Mouse (Mus musculus) stomach, postnatal 0 days (tissue): ENCODE results near the gene Gipc2. TPM values are rescaled to one million over a fixed set of nuclear protein-coding genes. Genes with fewer than 3 reads are reported as not detected.
"Not testable (repeated sequence)": the region's sequence is repeated elsewhere in the genome, so short reads cannot be mapped to it uniquely, and the experiment has no call there.

Source experiments
- ATAC-seq: fragments of 200-750 bp; cut with Nextera tagmentation; 2 replicates; pipeline ENCODE4 v1.8.0; 2017; ENCODE audit not compliant: low FRiP score, low TSS enrichment
- DNase-seq: peaks from one replicate; pipeline ENCODE4 v3.0.0-alpha.2; 2016; ENCODE audit warnings: low spot score
- H3K27ac ChIP-seq: fragments of 300-500 bp; sonication (generic); replicated peaks from 2 replicates; pipeline ENCODE4 v1.5.1; 2014; ENCODE audit warnings: mild to moderate bottlenecking, control low read depth
- H3K27me3 ChIP-seq: fragments of 300-500 bp; sonication (generic); 2 replicates; pipeline ENCODE4 v1.6.1; 2014; ENCODE audit warnings: low read length; ENCODE audit not compliant: control insufficient read depth, insufficient read depth
- H3K36me3 ChIP-seq: fragments of 300-500 bp; sonication (generic); 2 replicates; pipeline ENCODE4 v1.6.1; 2014; ENCODE audit warnings: low read length, mixed read lengths; ENCODE audit not compliant: control insufficient read depth, insufficient read depth
- H3K4me1 ChIP-seq: fragments of 300-500 bp; sonication (generic); replicated peaks from 2 replicates; pipeline ENCODE4 v1.6.1; 2014; ENCODE audit warnings: antibody characterized with exemption; ENCODE audit not compliant: control insufficient read depth, insufficient read depth
- H3K4me2 ChIP-seq: fragments of 300-500 bp; sonication (generic); replicated peaks from 2 replicates; pipeline ENCODE4 v1.6.1; 2014; ENCODE audit warnings: low read depth, mild to moderate bottlenecking, control low read depth, moderate library complexity
- H3K4me3 ChIP-seq: fragments of 300-500 bp; sonication (generic); 2 replicates; pipeline ENCODE4 v1.5.1; 2014; ENCODE audit warnings: low read depth, low read length, control low read depth
- H3K9ac ChIP-seq: fragments of 300-500 bp; sonication (generic); 2 replicates; pipeline ENCODE4 v1.6.1; 2014; ENCODE audit warnings: mild to moderate bottlenecking, low read length, control low read depth, mixed read lengths
- H3K9me3 ChIP-seq: fragments of 300-500 bp; sonication (generic); 2 replicates; pipeline ENCODE4 v1.6.1; 2016; ENCODE audit warnings: low read length; ENCODE audit not compliant: control insufficient read depth
- CTCF ChIP-seq: IDR thresholded peaks from 2 replicates; pipeline ENCODE4 v1.5.1; 2016; ENCODE audit warnings: antibody characterized with exemption, low read depth, mild to moderate bottlenecking, moderate library complexity
- EP300 ChIP-seq: optimal IDR thresholded peaks from 2 replicates; pipeline ENCODE3; 2016; ENCODE audit warnings: antibody characterized with exemption
- WGBS: fragments of 180-500 bp; shearing (Covaris S2); extraction: QIAGEN DNeasy Blood & Tissue Kit; methylation state at CpG from one replicate; pipeline ENCODE4 v1.1.7; 2014; 5-methylcytosine and 5-hydroxymethylcytosine counted together
- polyA plus RNA-seq: library from polyadenylated mRNA; unstranded; fragments of >200 nt; fragmentation: Nextera tagmentation; extraction: Ambion mirVana; gene quantifications from 2 replicates; pipeline ENCODE4 v1.2.1, GENCODE M21; 2015

The Gipc2 gene
- polyA plus RNA-seq, 1 experiment from 2014 or later: 76.1 TPM

- TF ChIP-seq CTCF (no peak), EP300 (no peak)
- H3K27ac ChIP-seq: no peak overlapping the region
- H3K4me2 ChIP-seq: no peak overlapping the region
- no peaks in the 10 kb centered on the region for H3K27me3 ChIP-seq
- 49% methylated on average over 6 of the region's 6 CpGs for WGBS
- no peaks in the 10 kb centered on the region for H3K9me3 ChIP-seq
- no peak overlapping the region for H3K9ac ChIP-seq
- no peak overlapping the region for H3K4me3 ChIP-seq
- H3K4me1 ChIP-seq: no peaks in the 10 kb centered on the region; the same call in none of the 2 replicates
- no peak for DNase-seq
- no peak for ATAC-seq
- H3K36me3 ChIP-seq: no peaks in the 10 kb centered on the region
Observed at GRCm38 (mm10) chr3:152142989-152143695, 22.9 kb downstream of the Gipc2 start.

DNA sequence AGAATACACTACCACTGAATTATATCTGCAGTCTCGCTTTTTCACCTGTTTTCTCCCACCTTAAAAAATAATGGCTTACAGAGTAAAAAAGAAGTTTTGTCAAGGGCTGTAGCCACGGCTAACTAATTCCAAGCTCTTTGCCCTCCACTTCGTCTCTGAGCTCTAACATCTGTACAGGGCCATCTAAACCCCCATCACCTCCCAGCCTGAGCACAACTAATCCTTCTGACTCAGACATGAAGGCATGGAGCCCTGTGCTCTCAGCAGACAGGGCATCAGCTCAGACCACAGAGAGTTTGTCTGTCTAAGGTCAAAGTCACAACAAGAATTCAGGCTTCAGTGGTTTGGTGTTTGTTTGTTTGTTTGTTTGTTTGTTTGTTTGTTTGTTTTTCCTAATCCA is 23.9 kb downstream of the Gipc2 start:
- DNase-seq (no peak), ATAC-seq (no peak)
- TF ChIP-seq CTCF (no peak), EP300 (no peak)
- Histone ChIP-seq H3K9ac (no peak overlapping the region), H3K27me3 (no peaks in the 10 kb centered on the region), H3K4me1 (no peaks in the 10 kb centered on the region; the same call in none of the 2 replicates), H3K9me3 (no peaks in the 10 kb centered on the region), H3K4me3 (no peak overlapping the region), H3K36me3 (no peaks in the 10 kb centered on the region), H3K4me2 (no peak overlapping the region), H3K27ac (no peak overlapping the region)
- WGBS: 59% methylated on average over 3 of the region's 3 CpGs

DNA sequence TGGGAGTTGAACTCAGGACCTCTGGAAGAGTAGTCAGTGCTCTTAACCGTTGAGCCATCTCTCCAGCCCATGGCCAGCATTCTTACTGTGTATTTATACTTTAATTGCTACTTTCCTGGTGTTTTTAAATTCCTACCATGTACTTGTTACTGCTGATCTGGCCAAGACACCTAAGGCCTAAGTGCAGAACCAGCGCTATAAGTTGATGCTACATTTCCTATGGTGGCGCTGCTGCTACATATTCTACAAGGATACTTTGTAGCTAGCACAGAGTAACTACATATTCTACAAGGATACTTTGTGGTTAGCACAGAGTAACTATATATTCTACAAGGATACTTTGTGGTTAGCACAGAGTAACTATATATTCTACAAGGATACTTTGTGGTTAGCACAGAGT is 26.7 kb downstream of the Gipc2 start:
- WGBS: 92% methylated on average over 3 of the region's 3 CpGs
- not testable (repeated sequence) for H3K9me3 ChIP-seq, H3K27me3 ChIP-seq, H3K4me3 ChIP-seq, H3K27ac ChIP-seq, H3K36me3 ChIP-seq, DNase-seq, ATAC-seq, H3K4me1 ChIP-seq, H3K9ac ChIP-seq, H3K4me2 ChIP-seq

DNA sequence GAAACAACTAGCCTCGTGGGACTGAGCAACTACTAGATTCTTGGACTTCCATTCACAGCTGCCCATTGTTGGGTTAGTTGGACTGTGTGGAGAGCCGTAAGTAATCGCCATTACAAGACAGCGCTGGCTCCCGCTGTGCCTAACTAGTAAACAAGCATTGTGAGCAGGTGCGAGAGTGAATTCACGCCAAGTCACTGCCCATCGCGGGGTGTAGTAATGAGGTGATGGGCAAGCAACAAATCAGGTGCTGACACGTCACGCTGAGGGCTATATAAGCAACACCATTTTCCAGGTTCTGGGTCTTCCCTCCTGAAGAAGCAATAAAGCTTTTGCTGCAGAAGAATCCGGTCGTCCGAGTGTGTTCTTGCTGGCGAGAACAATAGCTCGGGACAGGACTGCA is 29.9 kb downstream of the Gipc2 start:
- H3K4me2 ChIP-seq: not testable (repeated sequence)

DNA sequence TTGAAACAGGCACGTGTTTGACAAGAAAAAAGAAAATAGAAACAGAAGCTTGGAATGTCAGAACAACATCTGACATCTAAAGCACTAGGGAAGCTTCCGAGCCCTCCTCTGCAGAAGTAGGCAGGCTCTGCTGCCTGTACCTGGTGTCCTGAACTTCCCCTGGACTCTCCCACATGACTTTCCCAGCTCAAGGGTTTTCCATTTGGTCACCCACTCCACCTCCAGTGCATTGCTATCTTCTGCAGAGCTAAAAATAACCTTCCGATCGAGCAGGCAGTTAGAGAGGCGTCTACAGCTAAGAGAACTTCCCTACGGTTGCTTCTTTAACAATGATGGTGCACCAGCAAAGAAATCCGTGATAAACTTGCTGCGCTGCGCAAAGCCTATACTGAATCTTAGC is 32.4 kb downstream of the Gipc2 start:
- Histone ChIP-seq H3K36me3 (no peaks in the 10 kb centered on the region), H3K27ac (no peak overlapping the region), H3K9me3 (no peaks in the 10 kb centered on the region), H3K4me2 (no peak overlapping the region), H3K27me3 (no peaks in the 10 kb centered on the region), H3K4me3 (no peak overlapping the region), H3K4me1 (no peaks in the 10 kb centered on the region), H3K9ac (no peak overlapping the region)
- ATAC-seq (no peak), DNase-seq (no peak)
- 63% methylated on average over 9 of the region's 9 CpGs for WGBS
- TF ChIP-seq CTCF (no peak), EP300 (no peak)

More for the DNA sequence above, 29.9 kb downstream of the Gipc2 start:
- not testable (repeated sequence) for H3K4me3 ChIP-seq, ATAC-seq, H3K27me3 ChIP-seq, H3K27ac ChIP-seq, H3K4me1 ChIP-seq, H3K9me3 ChIP-seq, DNase-seq, H3K36me3 ChIP-seq, H3K9ac ChIP-seq
- 90% methylated on average over 16 of the region's 16 CpGs for WGBS

DNA sequence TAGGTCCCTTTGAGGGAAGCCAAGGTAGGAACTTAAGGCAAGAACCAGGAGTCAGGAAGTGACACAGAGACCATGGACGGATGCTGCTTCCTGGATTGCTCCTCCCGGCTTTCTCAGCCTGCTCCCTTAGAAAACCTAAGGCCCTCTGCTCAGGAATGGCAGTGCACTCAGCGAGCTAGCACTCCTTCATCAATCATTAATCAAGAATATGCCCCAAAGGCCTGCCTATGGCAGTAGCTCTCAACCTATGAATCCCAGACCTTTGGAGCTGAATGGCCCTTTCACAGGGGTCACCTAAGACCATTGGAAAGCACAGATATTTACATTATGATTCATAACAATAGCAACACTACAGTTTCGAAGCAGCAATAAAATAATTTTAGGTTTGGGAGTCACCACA is 35.1 kb downstream of the Gipc2 start:
- Histone ChIP-seq H3K9ac (no peak overlapping the region), H3K36me3 (no peaks in the 10 kb centered on the region), H3K4me2 (no peak overlapping the region), H3K4me3 (no peak overlapping the region), H3K27ac (no peak overlapping the region), H3K4me1 (no peaks in the 10 kb centered on the region), H3K9me3 (no peaks in the 10 kb centered on the region), H3K27me3 (no peaks in the 10 kb centered on the region)
- ATAC-seq: no peak
- WGBS: 76% methylated on average over 4 of the region's 4 CpGs
- TF ChIP-seq CTCF (no peak), EP300 (no peak)
- no peak for DNase-seq

DNA sequence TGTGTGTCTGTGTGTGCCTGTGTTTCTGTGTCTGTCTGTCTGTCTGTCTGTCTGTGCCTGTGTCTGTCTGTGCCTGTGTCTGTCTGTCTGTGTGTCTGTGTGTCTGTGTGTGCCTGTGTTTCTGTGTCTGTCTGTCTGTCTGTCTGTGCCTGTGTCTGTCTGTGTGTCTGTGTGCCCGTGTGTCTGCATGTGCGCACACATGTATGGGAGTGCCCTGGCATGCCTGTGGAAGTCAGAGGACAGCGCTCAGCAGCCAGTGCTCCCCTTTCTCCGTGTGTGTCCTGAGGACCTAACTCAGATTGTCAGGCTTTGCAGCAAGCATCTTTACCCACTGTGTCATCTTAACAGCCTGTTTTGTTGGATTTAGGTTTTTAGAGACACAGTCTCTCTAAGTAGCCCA is 36.6 kb downstream of the Gipc2 start:
- H3K27ac ChIP-seq, H3K4me3 ChIP-seq, H3K4me1 ChIP-seq, H3K36me3 ChIP-seq, H3K27me3 ChIP-seq, H3K9me3 ChIP-seq, ATAC-seq, DNase-seq, H3K4me2 ChIP-seq, H3K9ac ChIP-seq: not testable (repeated sequence)
- WGBS: 88% methylated on average over 4 of the region's 4 CpGs
